Mouse (Mus musculus) small intestine, adult 2 months (tissue): Measurements from ENCODE around the gene Pou2f1. TPM values are rescaled to one million over a fixed set of nuclear protein-coding genes. Genes with fewer than 3 reads are reported as not detected.

ENCODE experiments used
- H3K27ac ChIP-seq: fragments of 200-500 bp; 2 replicates; pipeline ENCODE4 v1.5.1; 2012; ENCODE audit warnings: low read depth, low read length, control low read depth, inconsistent platforms; ENCODE audit not compliant: insufficient read depth
- H3K27me3 ChIP-seq: fragments of 200-500 bp; 2 replicates; pipeline ENCODE4 v1.6.1; 2012; ENCODE audit warnings: mild to moderate bottlenecking, moderate library complexity, low read length, inconsistent platforms; ENCODE audit not compliant: control insufficient read depth, insufficient read depth
- H3K36me3 ChIP-seq: fragments of 200-500 bp; 2 replicates; pipeline ENCODE4 v1.6.1; 2012; ENCODE audit warnings: mild to moderate bottlenecking, low read length, control low read depth, inconsistent platforms; ENCODE audit not compliant: control insufficient read depth, insufficient read depth
- H3K4me1 ChIP-seq: fragments of 200-500 bp; 2 replicates; pipeline ENCODE4 v1.6.1; 2012; ENCODE audit warnings: low read length, inconsistent platforms, mixed read lengths; ENCODE audit not compliant: control insufficient read depth, insufficient read depth, insufficient read length
- H3K4me3 ChIP-seq: fragments of 200-500 bp; 2 replicates; pipeline ENCODE4 v1.5.1; 2012; ENCODE audit warnings: low read depth, mild to moderate bottlenecking, control low read depth, inconsistent platforms, low read length, moderate library complexity
- CTCF ChIP-seq: fragments of 200-500 bp; IDR thresholded peaks from 2 replicates; pipeline ENCODE4 v1.5.1; 2012; ENCODE audit warnings: low read depth, mild to moderate bottlenecking, control low read depth, inconsistent platforms, low read length, moderate library complexity, mixed read lengths; ENCODE audit not compliant: insufficient replicate concordance, insufficient read length; ENCODE audit errors: extremely low read depth
- POLR2A ChIP-seq: fragments of 200-500 bp; IDR thresholded peaks from 2 replicates; pipeline ENCODE4 v1.6.1; 2012; ENCODE audit warnings: low read depth, mild to moderate bottlenecking, control low read depth, inconsistent platforms, low read length, moderate library complexity
- WGBS: fragments of 180-500 bp; shearing (Covaris S2); methylation state at CpG from one replicate; pipeline ENCODE4 v1.1.7; 2018; 5-methylcytosine and 5-hydroxymethylcytosine counted together
- polyA plus RNA-seq: library from polyadenylated mRNA; depleted of rRNA; stranded (reverse); fragments of >200 nt; gene quantifications from 2 replicates; pipeline ENCODE4 v1.2.3, GENCODE M21; 2012; rRNA removed

The Pou2f1 gene
- polyA plus RNA-seq, result 8.0 and 17.6 TPM in 2 replicates

DNA sequence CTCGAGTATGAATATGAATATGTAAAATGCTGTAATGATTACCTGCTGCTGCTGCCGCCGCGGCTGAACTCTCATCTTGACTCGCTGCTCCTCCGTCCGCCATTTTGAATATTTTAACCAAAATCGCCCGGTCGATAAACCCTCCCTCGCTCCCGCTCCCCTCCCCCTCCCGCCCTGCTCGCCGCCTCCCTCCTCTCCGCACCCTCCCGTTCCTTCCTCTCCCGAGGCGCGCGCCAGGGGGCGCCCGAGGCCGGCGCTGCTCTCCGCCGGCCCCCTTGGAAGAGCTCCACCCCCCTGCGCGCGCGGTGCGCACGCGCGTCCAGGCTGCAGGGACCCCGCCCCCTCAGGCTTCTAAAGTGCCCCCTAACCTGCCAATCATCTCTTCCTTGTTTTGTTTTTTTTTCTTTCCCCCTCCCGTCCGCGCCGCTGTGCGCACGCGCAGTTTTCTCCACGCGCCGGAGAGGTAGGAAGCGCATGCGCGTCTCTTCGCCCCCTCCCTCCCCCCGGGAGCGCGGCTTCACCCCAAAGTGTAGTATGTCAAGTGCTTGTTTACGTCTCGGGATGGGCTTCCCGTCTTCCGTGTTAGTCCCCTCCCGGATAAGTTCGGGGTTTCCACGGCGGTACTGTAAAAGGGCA is at the start of gene Pou2f1:
TSS of gene Pou2f1 (minus strand) at position 159 of the 636 bp plus-strand sequence.
- no peaks in the 10 kb centered on the region for H3K36me3 ChIP-seq
- H3K4me3 ChIP-seq, result peak within 1 kb of the TSS; percentile 92
- no peaks in the 10 kb centered on the region for H3K27me3 ChIP-seq
- H3K4me1 ChIP-seq, result 0 out of 2 replicates have a peak, but pooled peaks cover 2% of the 10 kb centered on the region
- H3K27ac ChIP-seq, result peak within 1 kb of the TSS; percentile 87
- WGBS, result under 1% methylated on average over 61 of the region's 61 CpGs
- TF ChIP-seq CTCF (peak; percentile 81), POLR2A (peak; percentile 87)

DNA sequence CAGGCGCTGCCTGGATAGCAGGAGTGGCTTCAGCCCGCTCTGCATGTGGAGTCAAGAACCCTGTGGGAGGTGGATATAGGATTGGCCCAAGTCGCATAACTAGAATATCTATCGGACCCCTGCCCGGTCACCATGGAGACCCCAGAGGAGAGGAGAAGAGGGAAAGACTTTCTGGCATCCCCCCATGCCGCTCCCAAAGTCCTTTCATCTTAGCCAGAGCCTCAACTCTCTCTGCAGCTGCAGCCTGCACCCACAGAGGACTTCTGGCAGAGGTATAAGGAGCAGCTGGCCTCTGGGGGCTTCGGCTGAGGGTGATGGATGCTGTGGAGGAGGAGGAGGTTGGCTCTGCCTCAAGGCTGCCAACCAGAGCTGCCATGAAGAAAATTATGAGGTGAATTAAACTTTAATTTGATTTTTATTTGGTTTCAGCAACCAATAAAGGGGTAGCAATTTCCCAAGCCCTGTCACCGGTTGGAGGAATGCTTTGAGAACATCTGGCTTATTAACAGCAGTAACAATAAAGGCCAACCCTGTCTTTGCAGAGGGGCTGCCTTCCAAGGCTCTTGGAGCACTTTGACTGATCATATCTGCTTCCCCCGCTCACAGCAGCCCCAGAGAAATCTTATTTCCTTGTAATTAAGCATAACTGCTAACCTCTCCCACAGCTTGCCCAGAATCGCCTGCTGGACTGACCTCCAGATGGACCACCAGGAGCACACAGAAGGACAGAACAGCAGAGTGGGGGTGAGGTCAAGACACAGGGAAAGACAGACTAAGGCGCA is 46.8 kb upstream of the Pou2f1 start:
- 21% methylated on average over 11 of the region's 11 CpGs for WGBS
- TF ChIP-seq CTCF, result no peak
- H3K4me1 ChIP-seq, result peaks cover 5% of the 10 kb centered on the region; the same call in 1 of the 2 replicates
- peak overlapping the region; percentile 68 for H3K27ac ChIP-seq
- no peaks in the 10 kb centered on the region for H3K27me3 ChIP-seq
- H3K36me3 ChIP-seq, result no peaks in the 10 kb centered on the region
- peak overlapping the region; percentile 28 for H3K4me3 ChIP-seq

DNA sequence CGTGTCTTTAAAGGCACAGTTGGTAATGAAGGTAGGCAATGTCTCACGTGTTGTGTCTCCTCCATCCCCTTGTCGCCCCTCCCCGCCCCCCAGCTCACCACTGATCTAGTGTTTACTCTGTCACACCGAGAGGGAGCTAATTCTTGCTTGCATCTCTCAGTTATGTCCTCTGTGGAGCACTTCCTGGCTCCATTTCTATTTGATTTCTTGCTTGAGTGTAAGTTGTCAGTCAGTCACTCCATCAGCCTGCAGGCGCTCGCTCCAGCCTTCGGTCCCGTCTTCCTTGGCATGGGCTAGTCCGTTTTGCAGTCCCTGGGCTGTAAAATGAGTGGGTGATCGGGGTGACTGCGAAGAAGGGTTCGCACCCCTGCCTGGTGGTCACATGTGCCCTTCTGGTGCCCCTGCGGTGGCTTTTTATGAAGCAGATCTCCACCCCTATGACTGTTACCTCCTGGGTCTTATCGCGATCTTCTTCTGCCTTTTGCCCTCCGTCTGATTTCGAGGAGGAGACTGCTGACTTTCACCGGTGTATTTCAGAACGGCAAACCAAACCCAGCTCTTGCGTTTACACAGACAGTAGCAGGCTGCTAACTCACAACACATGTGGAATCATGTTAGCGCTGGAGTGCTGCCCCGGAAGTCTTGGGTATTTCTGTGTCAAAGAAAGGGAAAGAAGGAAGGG is 45.9 kb upstream of the Pou2f1 start:
- H3K4me3 ChIP-seq, result peak overlapping the region; percentile 78
- no peaks in the 10 kb centered on the region for H3K36me3 ChIP-seq
- peak overlapping the region; percentile 68 for H3K27ac ChIP-seq
- WGBS, result 1% methylated on average over 23 of the region's 23 CpGs
- TF ChIP-seq CTCF, result no peak
- no peak; the same call in 1 of the 2 replicates for TF ChIP-seq POLR2A
- H3K27me3 ChIP-seq, result no peaks in the 10 kb centered on the region
- peaks cover 7% of the 10 kb centered on the region for H3K4me1 ChIP-seq

DNA sequence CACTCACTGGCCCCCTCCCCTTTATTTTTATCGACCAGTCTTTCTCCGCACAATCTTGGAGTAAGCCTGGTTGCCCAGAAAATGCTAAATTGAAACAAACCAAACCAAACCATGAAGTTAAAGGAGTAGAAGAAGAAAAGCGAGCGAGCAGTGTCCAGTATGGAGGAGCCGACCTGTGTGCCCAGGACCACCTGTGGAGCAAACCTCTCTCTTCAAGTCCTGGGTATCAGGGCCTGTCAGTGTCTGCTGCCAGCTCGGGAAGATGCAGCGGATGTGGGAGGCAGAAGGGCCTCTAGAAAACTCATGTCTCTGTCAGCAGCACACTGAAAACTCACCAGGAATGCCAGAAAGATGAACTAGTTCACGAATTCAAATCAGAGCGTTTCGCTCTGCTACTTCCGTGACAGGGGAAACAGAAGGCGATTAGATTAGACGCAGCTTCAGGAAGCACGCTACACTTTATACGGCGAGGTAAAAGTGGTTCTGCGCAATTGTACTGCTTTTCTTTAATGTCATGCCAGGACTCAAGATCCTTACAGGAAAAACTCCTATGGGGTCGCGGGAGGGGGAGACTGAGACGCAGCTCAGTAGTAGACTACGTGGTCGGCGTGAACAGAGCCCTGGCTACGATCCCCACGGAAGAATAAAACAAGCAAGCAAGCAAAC is 45.2 kb upstream of the Pou2f1 start:
- no peak for TF ChIP-seq POLR2A
- no peak for TF ChIP-seq CTCF

DNA sequence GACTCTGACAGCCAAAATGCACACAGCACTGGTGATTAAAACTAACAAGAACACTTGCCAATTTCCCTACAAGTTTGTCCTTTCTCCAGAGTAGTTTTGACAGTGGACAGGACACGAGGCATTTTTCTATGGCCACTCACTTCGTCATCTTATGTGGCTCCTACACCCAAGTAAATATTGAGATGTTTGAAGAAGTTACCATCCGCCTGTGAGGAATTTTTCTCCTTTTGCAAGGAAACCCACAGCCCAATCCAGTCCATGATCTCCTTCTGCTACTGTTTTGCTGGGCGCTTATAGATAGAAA is 43.4 kb upstream of the Pou2f1 start:
- TF ChIP-seq CTCF (no peak), POLR2A (no peak)
- H3K36me3 ChIP-seq, result no peaks in the 10 kb centered on the region
- H3K27ac ChIP-seq, result no peak overlapping the region
- 80% methylated on average over 4 of the region's 4 CpGs for WGBS
- peaks cover 9% of the 10 kb centered on the region for H3K4me1 ChIP-seq
- H3K27me3 ChIP-seq, result no peaks in the 10 kb centered on the region
- H3K4me3 ChIP-seq, result no peak overlapping the region

More for the DNA sequence above, 45.2 kb upstream of the Pou2f1 start:
- Histone ChIP-seq H3K27me3 (no peaks in the 10 kb centered on the region), H3K36me3 (no peaks in the 10 kb centered on the region), H3K4me1 (peaks cover 9% of the 10 kb centered on the region), H3K27ac (no peak overlapping the region), H3K4me3 (peak overlapping the region; percentile 78)
- 10% methylated on average over 25 of the region's 25 CpGs for WGBS

DNA sequence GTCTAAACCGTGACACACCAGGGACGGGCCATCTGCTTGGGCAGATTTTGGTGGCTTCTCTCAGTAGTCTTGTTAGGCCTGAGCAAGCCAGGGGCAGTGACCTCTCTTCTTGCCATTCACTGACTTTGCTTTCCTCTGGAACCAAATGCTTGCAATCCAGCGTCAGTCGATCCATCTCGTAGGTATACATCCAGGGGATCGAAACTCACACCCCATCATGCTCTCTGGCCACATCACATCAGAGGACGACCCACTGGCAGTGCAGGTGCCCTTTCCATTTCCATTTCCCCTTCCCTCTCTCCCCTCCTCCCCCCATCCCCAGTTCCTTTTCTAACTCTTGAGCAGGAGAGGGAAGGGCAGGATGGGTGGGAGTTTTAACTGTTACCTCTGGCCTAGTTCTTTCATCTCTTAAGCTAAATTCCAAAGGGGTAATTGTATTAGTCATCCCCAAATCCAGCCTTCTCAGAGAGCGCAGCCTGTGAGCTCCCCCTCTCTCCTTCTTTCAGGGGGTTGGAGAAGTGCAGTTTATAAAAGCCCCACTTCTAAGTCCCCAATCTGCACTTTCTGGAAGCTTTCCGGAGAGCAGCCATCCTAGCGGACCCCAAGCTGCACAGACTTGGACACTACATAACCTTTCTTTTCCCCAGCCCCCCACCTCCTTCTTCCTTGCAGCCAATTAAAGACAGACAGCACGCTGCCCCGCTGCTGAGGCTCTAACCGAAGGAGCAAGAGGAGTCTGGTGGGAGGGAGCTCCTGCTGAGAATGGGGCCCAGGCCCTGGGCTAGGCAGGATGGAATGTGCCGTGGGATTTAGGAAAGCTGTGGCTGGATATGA is 42.8 kb upstream of the Pou2f1 start:
- WGBS, result 82% methylated on average over 14 of the region's 14 CpGs
- H3K36me3 ChIP-seq, result no peaks in the 10 kb centered on the region
- H3K4me3 ChIP-seq, result no peak overlapping the region
- no peaks in the 10 kb centered on the region for H3K27me3 ChIP-seq
- no peak for TF ChIP-seq POLR2A
- no peak for TF ChIP-seq CTCF
- H3K4me1 ChIP-seq, result peaks cover 9% of the 10 kb centered on the region
- no peak overlapping the region for H3K27ac ChIP-seq
